Mouse (Mus musculus) forebrain, embryonic 11.5 days (tissue): ENCODE results near the gene Ndufa6. TPM values are rescaled to one million over a fixed set of nuclear protein-coding genes. Genes with fewer than 3 reads are reported as not detected.

ENCODE experiments used
- ATAC-seq: fragments of 200-750 bp; cut with Nextera tagmentation; replicated peaks from 2 replicates; pipeline ENCODE4 v1.8.0; 2017; ENCODE audit warnings: moderate TSS enrichment; ENCODE audit not compliant: low FRiP score
- DNase-seq: peaks from one replicate; pipeline ENCODE4 v3.0.0-alpha.2; 2017; ENCODE audit warnings: low spot score
- H3K27ac ChIP-seq: fragments of 300-500 bp; sonication (generic); 2 replicates; pipeline ENCODE4 v1.5.1; 2014; ENCODE audit warnings: low read depth, low read length
- H3K27me3 ChIP-seq: fragments of 300-500 bp; sonication (generic); 2 replicates; pipeline ENCODE4 v1.6.1; 2014; ENCODE audit warnings: mild to moderate bottlenecking, low read length, mixed read lengths; ENCODE audit not compliant: control insufficient read depth, insufficient read depth
- H3K36me3 ChIP-seq: fragments of 300-500 bp; sonication (generic); 2 replicates; pipeline ENCODE4 v1.6.1; 2014; ENCODE audit warnings: mild to moderate bottlenecking, low read length, moderate library complexity, mixed read lengths; ENCODE audit not compliant: control insufficient read depth, insufficient read depth
- H3K4me1 ChIP-seq: fragments of 300-500 bp; sonication (generic); replicated peaks from 2 replicates; pipeline ENCODE4 v1.6.1; 2014; ENCODE audit warnings: low read length, mixed read lengths; ENCODE audit not compliant: control insufficient read depth, insufficient read depth
- H3K4me2 ChIP-seq: fragments of 300-500 bp; sonication (generic); 2 replicates; pipeline ENCODE4 v1.6.1; 2014; ENCODE audit warnings: low read depth, mild to moderate bottlenecking, low read length, moderate library complexity, mixed read lengths; ENCODE audit not compliant: severe bottlenecking
- H3K4me3 ChIP-seq: fragments of 300-500 bp; sonication (generic); 2 replicates; pipeline ENCODE4 v1.5.1; 2014; ENCODE audit warnings: low read depth, low read length
- H3K9ac ChIP-seq: fragments of 300-500 bp; sonication (generic); 2 replicates; pipeline ENCODE4 v1.6.1; 2014; ENCODE audit warnings: low read length
- H3K9me3 ChIP-seq: fragments of 300-500 bp; sonication (generic); 2 replicates; pipeline ENCODE4 v1.6.1; 2016; ENCODE audit warnings: low read length, mixed read lengths; ENCODE audit not compliant: control insufficient read depth
- WGBS: fragments of 180-500 bp; shearing (Covaris S2); extraction: QIAGEN DNeasy Blood & Tissue Kit; methylation state at CpG from one replicate; pipeline ENCODE4 v1.1.7; 2014; 5-methylcytosine and 5-hydroxymethylcytosine counted together
- polyA plus RNA-seq: library from polyadenylated mRNA; unstranded; fragments of >200 nt; fragmentation: Nextera tagmentation; extraction: Ambion mirVana; gene quantifications from 2 replicates; pipeline ENCODE4 v1.2.1, GENCODE M21; 2014

Ndufa6 gene
- polyA plus RNA-seq, 1 experiment from 2014 or later = 275 TPM

GRCm38 (mm10) chr15:82347303-82347676 is 6.8 kb downstream of the Ndufa6 start:
- H3K4me3 ChIP-seq = no peak overlapping the region

GRCm38 (mm10) chr15:82346580-82347302 is 7.4 kb downstream of the Ndufa6 start:
- 71% methylated on average over 14 of the region's 14 CpGs for WGBS
- 0 out of 2 replicates have a peak, but pooled peaks have one; percentile 3 for ATAC-seq

More at GRCm38 (mm10) chr15:82347303-82347676, 6.8 kb downstream of the Ndufa6 start:
- 86% methylated on average over 4 of the region's 4 CpGs for WGBS
- DNase-seq = no peak
- ATAC-seq = no peak
- no peak overlapping the region for H3K9ac ChIP-seq
- H3K9me3 ChIP-seq = no peaks in the 10 kb centered on the region
- no peaks in the 10 kb centered on the region for H3K27me3 ChIP-seq
- H3K4me1 ChIP-seq = peaks cover 8% of the 10 kb centered on the region
- H3K36me3 ChIP-seq = peaks cover 7% of the 10 kb centered on the region; the same call in 1 of the 2 replicates
- peak overlapping the region; percentile 86; the same call in 1 of the 2 replicates for H3K4me2 ChIP-seq
- no peak overlapping the region for H3K27ac ChIP-seq

DNA sequence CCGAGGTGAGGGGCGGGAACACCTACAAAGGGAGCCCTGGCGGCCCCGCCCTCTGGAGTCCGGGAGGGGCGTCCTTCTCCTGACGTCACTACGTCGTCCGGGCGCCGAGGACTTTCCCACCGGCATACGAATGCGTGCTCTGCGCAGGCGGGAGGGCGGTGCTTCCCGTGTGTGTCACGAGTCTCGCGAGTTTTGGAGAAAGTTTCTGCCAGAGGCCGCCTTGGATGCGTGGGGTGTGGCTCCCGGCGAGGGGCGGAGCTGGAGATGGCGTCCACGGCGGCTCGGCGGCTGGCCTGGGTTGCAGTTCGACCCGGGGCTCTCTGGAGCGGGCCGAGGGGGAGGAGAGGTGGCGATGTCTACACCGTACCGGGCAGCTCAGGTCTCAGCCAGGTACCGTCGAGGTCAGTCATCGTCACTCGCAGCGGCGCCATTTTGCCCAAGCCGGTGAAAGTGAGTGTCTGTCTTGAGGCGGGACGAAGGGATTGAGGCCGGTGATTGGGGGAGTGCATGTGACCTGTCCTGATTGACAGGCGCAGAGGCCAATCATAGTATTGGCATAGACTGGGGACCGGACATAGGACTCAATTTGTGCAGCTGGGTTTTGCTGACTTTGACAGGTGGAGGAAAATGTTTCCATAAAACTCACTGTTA is 8.2 kb downstream of the Ndufa6 start:
- H3K27ac ChIP-seq = peak overlapping the region; percentile 70
- peak; percentile 98 for DNase-seq
- H3K4me1 ChIP-seq = peaks cover 11% of the 10 kb centered on the region
- peak overlapping the region; percentile 63 for H3K4me3 ChIP-seq
- WGBS = under 1% methylated on average over 51 of the region's 51 CpGs
- ATAC-seq = peak; percentile 98
- peaks cover 7% of the 10 kb centered on the region; the same call in 1 of the 2 replicates for H3K36me3 ChIP-seq
- peak overlapping the region; percentile 77 for H3K9ac ChIP-seq
- H3K27me3 ChIP-seq = 0 out of 2 replicates have a peak, but pooled peaks cover 1% of the 10 kb centered on the region
- H3K4me2 ChIP-seq = peak overlapping the region; percentile 86
- no peaks in the 10 kb centered on the region for H3K9me3 ChIP-seq

More at GRCm38 (mm10) chr15:82346580-82347302, 7.4 kb downstream of the Ndufa6 start:
- peaks cover 7% of the 10 kb centered on the region; the same call in 1 of the 2 replicates for H3K36me3 ChIP-seq
- no peak overlapping the region for H3K27ac ChIP-seq
- H3K4me3 ChIP-seq = peak overlapping the region; percentile 63
- peak overlapping the region; percentile 77 for H3K9ac ChIP-seq
- no peak for DNase-seq
- H3K4me1 ChIP-seq = peaks cover 8% of the 10 kb centered on the region
- no peaks in the 10 kb centered on the region for H3K27me3 ChIP-seq
- H3K4me2 ChIP-seq = peak overlapping the region; percentile 86
- no peaks in the 10 kb centered on the region for H3K9me3 ChIP-seq

DNA sequence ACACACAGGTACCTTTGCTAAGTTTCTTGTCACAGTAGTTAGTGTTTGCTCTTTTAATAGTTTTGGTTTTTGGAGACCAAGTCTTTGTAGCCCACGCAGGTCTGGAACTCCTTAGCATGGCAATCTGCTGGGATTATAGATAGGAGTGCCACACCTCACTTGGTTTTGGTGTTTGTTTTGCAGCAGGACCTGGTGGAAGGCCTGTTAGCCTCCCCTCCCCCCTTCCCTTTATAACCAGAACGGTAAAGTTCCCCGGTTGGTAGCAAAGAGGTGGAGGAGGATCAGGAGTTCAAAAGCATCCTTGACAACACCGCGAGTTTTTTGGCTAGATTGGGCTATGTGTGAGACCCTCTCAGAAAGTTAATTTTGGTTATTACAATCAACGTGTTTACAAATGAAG is 9.2 kb downstream of the Ndufa6 start:
- no peak overlapping the region for H3K4me2 ChIP-seq
- no peak overlapping the region for H3K4me3 ChIP-seq
- peaks cover 8% of the 10 kb centered on the region; the same call in 1 of the 2 replicates for H3K27me3 ChIP-seq
- WGBS = 92% methylated on average over 6 of the region's 6 CpGs
- H3K36me3 ChIP-seq = peaks cover 7% of the 10 kb centered on the region; the same call in 1 of the 2 replicates
- DNase-seq = no peak
- H3K9ac ChIP-seq = no peak overlapping the region
- H3K9me3 ChIP-seq = no peaks in the 10 kb centered on the region
- H3K27ac ChIP-seq = no peak overlapping the region
- no peak for ATAC-seq
- H3K4me1 ChIP-seq = peaks cover 11% of the 10 kb centered on the region

DNA sequence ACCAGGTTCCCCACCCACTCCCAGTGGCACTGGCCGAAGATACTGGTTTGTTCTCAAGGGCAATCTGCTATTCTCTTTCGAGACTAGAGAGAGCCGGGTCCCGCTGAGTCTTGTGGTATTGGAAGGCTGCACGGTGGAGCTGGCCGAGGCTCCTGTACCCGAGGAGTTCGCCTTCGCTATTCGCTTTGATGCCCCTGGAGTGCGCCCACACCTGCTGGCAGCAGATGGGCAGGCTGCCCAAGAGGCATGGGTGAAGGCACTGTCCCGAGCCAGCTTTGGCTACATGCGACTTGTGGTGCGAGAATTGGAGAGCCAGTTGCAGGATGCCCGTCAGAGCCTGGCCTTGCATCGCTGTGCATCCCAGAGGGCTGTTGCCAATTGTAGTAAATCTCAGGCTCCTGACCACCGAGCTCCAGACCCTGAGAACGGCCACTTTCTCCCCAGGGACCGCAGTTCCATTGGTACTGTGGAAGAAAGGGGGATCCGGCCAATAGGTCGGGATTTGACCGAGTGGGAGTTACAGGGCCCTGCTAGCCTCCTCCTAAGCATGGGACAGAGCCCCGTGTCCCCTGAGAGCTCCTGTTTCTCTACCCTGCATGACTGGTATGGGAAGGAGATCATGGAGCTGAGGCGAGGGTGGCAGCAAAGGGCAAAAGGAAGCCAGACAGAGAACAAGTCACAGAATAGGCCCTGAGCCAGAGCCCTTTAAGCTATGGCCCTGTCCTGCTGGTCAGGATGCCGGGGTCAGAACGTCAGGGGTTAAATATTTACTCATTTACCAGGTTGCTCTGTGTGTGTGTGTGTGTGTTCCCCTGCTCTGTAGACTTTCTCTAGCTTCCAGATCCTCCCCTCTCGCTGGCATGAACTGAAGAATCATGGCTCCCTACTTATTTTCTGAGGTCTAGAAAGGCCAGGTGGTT is 10.5 kb downstream of the Ndufa6 start:
- peaks cover 9% of the 10 kb centered on the region; the same call in 1 of the 2 replicates for H3K27me3 ChIP-seq
- ATAC-seq = no peak
- no peak for DNase-seq
- no peak overlapping the region for H3K27ac ChIP-seq
- no peak overlapping the region for H3K9ac ChIP-seq
- H3K9me3 ChIP-seq = no peaks in the 10 kb centered on the region
- 90% methylated on average over 27 of the region's 27 CpGs for WGBS
- H3K4me2 ChIP-seq = no peak overlapping the region
- H3K4me3 ChIP-seq = no peak overlapping the region
- no peaks in the 10 kb centered on the region; the same call in 1 of the 2 replicates for H3K36me3 ChIP-seq
- peaks cover 11% of the 10 kb centered on the region for H3K4me1 ChIP-seq

- no peaks in the 10 kb centered on the region for H3K36me3 ChIP-seq
- no peak for DNase-seq
- no peak overlapping the region for H3K9ac ChIP-seq
- no peak for ATAC-seq
- 80% methylated on average over 5 of the region's 5 CpGs for WGBS
- no peak overlapping the region for H3K27ac ChIP-seq
- no peak overlapping the region for H3K4me3 ChIP-seq
- peaks cover 9% of the 10 kb centered on the region; the same call in 1 of the 2 replicates for H3K27me3 ChIP-seq
- no peaks in the 10 kb centered on the region for H3K9me3 ChIP-seq
- no peak overlapping the region for H3K4me2 ChIP-seq
- H3K4me1 ChIP-seq = peaks cover 17% of the 10 kb centered on the region
Observed at GRCm38 (mm10) chr15:82342543-82342935, 11.6 kb downstream of the Ndufa6 start.

GRCm38 (mm10) chr15:82341675-82342542 is 12.2 kb downstream of the Ndufa6 start:
- peaks cover 13% of the 10 kb centered on the region for H3K4me1 ChIP-seq

More at GRCm38 (mm10) chr15:82341675-82342542, 12.2 kb downstream of the Ndufa6 start:
- Histone ChIP-seq H3K36me3 (no peaks in the 10 kb centered on the region), H3K4me2 (no peak overlapping the region; the same call in 1 of the 2 replicates), H3K9me3 (no peaks in the 10 kb centered on the region), H3K4me3 (no peak overlapping the region), H3K27me3 (peaks cover 9% of the 10 kb centered on the region; the same call in 1 of the 2 replicates), H3K9ac (no peak overlapping the region; the same call in 1 of the 2 replicates), H3K27ac (no peak overlapping the region)
- no peak for DNase-seq
- WGBS = 67% methylated on average over 15 of the region's 15 CpGs
- no peak for ATAC-seq
